Mouse (Mus musculus): ENCODE measurements at regions not wholly inside any gene's neighbourhood (a gene's known extent, or its start where the extent isn't known, plus 50 kb on each side); places are given as distances from the start of the nearest gene placed in this dataset.

GRCm38 (mm10) chr1:177620501-177621099 lies 109.0 kb upstream of the 1700016C15Rik start:
- TF ChIP-seq POLR2A (IDR thresholded peaks at IDR 0.05; ENCODE audit: low read depth, low read length) (no peak), CTCF (IDR thresholded peaks at IDR 0.05; ENCODE audit: extremely low read depth, insufficient read length, insufficient replicate concordance, low read depth, low read length) (0 out of 2 replicates have a peak, but pooled peaks have one; percentile 15)
